Mouse (Mus musculus) MEL (cell line): ENCODE data around the gene Prm1. TPM values are rescaled to one million over a fixed set of nuclear protein-coding genes. Genes with fewer than 3 reads are reported as not detected.

Experiments used
- DNase-seq: peaks from one replicate; pipeline ENCODE4 v3.0.0; 2011; ENCODE audit warnings: low read depth, low spot score
- H3K27ac ChIP-seq: 2 replicates; pipeline ENCODE4 v1.5.1; 2012; ENCODE audit warnings: low read depth, mild to moderate bottlenecking, control low read depth, low read length, moderate library complexity; ENCODE audit not compliant: control insufficient read depth
- H3K27me3 ChIP-seq, 2 experiments: fragments of 150-350 bp in 1 of 2; sonication (generic) in 1 of 2; 2 replicates each; pipeline ENCODE4 v1.6.1; 2012; ENCODE audit warnings: low read length in 2 of 2, mild to moderate bottlenecking in 2 of 2, improper control_type of control experiment in 1 of 2, moderate library complexity in 1 of 2; ENCODE audit not compliant: insufficient read depth in 2 of 2, control insufficient read depth in 1 of 2
- H3K36me3 ChIP-seq, 2 experiments: 2 replicates each; pipeline ENCODE4 v1.6.1; 2012 to 2014; ENCODE audit warnings: low read length in 2 of 2, improper control_type of control experiment in 1 of 2, inconsistent platforms in 1 of 2, mild to moderate bottlenecking in 1 of 2; ENCODE audit not compliant: insufficient read depth in 2 of 2, control insufficient read depth in 1 of 2
- H3K4me1 ChIP-seq, 2 experiments: fragments of 150-350 bp in 1 of 2; sonication (generic) in 1 of 2; 2 replicates each; pipeline ENCODE4 v1.6.1; 2012; ENCODE audit warnings: low read length in 2 of 2, improper control_type of control experiment in 1 of 2, mild to moderate bottlenecking in 1 of 2; ENCODE audit not compliant: insufficient read depth in 2 of 2, control insufficient read depth in 1 of 2
- H3K4me3 ChIP-seq, 2 experiments: fragments of 150-350 bp in 1 of 2; sonication (generic) in 1 of 2; 2 replicates each; pipeline ENCODE4 v1.5.1; 2012; ENCODE audit warnings: low read depth in 2 of 2, low read length in 2 of 2, mild to moderate bottlenecking in 2 of 2, moderate library complexity in 2 of 2, control low read depth in 1 of 2, improper control_type of control experiment in 1 of 2; ENCODE audit not compliant: control insufficient read depth in 1 of 2, insufficient read depth in 1 of 2
- H3K79me2 ChIP-seq: 2 replicates; pipeline ENCODE4 v1.6.1; 2012; ENCODE audit warnings: mild to moderate bottlenecking, low read length, moderate library complexity; ENCODE audit not compliant: control insufficient read depth, poor library complexity, insufficient read depth
- H3K9ac ChIP-seq: 2 replicates; pipeline ENCODE4 v1.6.1; 2012; ENCODE audit warnings: low read depth, mild to moderate bottlenecking, control low read depth, low read length, moderate library complexity; ENCODE audit not compliant: control insufficient read depth, poor library complexity, severe bottlenecking
- H3K9me3 ChIP-seq: fragments of 150-350 bp; sonication (generic); replicated peaks from 2 replicates; pipeline ENCODE4 v1.6.1; 2012; ENCODE audit warnings: mild to moderate bottlenecking, low read length, improper control_type of control experiment, moderate library complexity; ENCODE audit not compliant: insufficient read depth
- CHD1 ChIP-seq: IDR thresholded peaks from 2 replicates; pipeline ENCODE4 v1.6.1; 2012; ENCODE audit warnings: low read depth, mild to moderate bottlenecking, inconsistent platforms, low read length, improper control_type of control experiment
- CHD2 ChIP-seq: IDR thresholded peaks from 2 replicates; pipeline ENCODE4 v1.6.1; 2011; ENCODE audit warnings: low read length, improper control_type of control experiment
- CTCF ChIP-seq, 3 experiments: IDR thresholded peaks in 2 of 3; conservative IDR thresholded peaks in 1 of 3; 2 replicates each; pipeline ENCODE4 v1.5.1; 2011 to 2012; ENCODE audit warnings: low read length in 3 of 3, low read depth in 2 of 3, mild to moderate bottlenecking in 2 of 3, improper control_type of control experiment in 1 of 3, inconsistent platforms in 1 of 3, mixed read lengths in 1 of 3, moderate library complexity in 1 of 3; ENCODE audit not compliant: control insufficient read depth in 1 of 3, insufficient read depth in 1 of 3, poor library complexity in 1 of 3, severe bottlenecking in 1 of 3
- E2F4 ChIP-seq: IDR thresholded peaks from 2 replicates; pipeline ENCODE4 v1.6.1; 2011; ENCODE audit warnings: low read depth, low read length, improper control_type of control experiment, borderline replicate concordance
- ELF1 ChIP-seq: IDR thresholded peaks from 2 replicates; pipeline ENCODE4 v1.6.1; 2014; ENCODE audit warnings: low read depth, mild to moderate bottlenecking, inconsistent platforms, low read length, improper control_type of control experiment, moderate library complexity
- EP300 ChIP-seq, 2 experiments: IDR thresholded peaks; 2 replicates each; pipeline ENCODE4 v1.6.1; 2011; ENCODE audit warnings: improper control_type of control experiment in 2 of 2, low read length in 2 of 2, low read depth in 1 of 2, mild to moderate bottlenecking in 1 of 2
- GABPA ChIP-seq: IDR thresholded peaks from 2 replicates; pipeline ENCODE4 v1.6.1; 2012; ENCODE audit warnings: low read depth, mild to moderate bottlenecking, inconsistent platforms, low read length, improper control_type of control experiment, moderate library complexity
- GATA1 ChIP-seq: IDR thresholded peaks from 2 replicates; pipeline ENCODE4 v1.6.1; 2011; ENCODE audit warnings: low read depth, low read length, improper control_type of control experiment
- JUND ChIP-seq: IDR thresholded peaks from 2 replicates; pipeline ENCODE4 v1.6.1; 2011; ENCODE audit warnings: low read depth, mild to moderate bottlenecking, improper control_type of control experiment, low read length
- KAT2A ChIP-seq: conservative IDR thresholded peaks from 2 replicates; pipeline ENCODE4 v1.6.1; 2012; ENCODE audit warnings: low read depth, low read length, improper control_type of control experiment, inconsistent platforms
- MAZ ChIP-seq: IDR thresholded peaks from 2 replicates; pipeline ENCODE4 v1.6.1; 2012; ENCODE audit warnings: low read depth, mild to moderate bottlenecking, inconsistent platforms, low read length, improper control_type of control experiment
- NELFE ChIP-seq: IDR thresholded peaks from 2 replicates; pipeline ENCODE4 v1.6.1; 2011; ENCODE audit warnings: low read depth, low read length, improper control_type of control experiment
- NRF1 ChIP-seq: IDR thresholded peaks from 2 replicates; pipeline ENCODE4 v1.6.1; 2014; ENCODE audit warnings: low read depth, mild to moderate bottlenecking, inconsistent platforms, low read length, improper control_type of control experiment, moderate library complexity; ENCODE audit not compliant: poor library complexity, insufficient read depth, severe bottlenecking
- POLR2A ChIP-seq, 2 experiments: IDR thresholded peaks; 2 replicates each; pipeline ENCODE4 v1.6.1; 2011 to 2012; ENCODE audit warnings: low read length in 2 of 2, mild to moderate bottlenecking in 2 of 2, control low read depth in 1 of 2, improper control_type of control experiment in 1 of 2, low read depth in 1 of 2, moderate library complexity in 1 of 2; ENCODE audit not compliant: control insufficient read depth in 1 of 2, insufficient read depth in 1 of 2, poor library complexity in 1 of 2
- POLR2AphosphoS2 ChIP-seq: IDR thresholded peaks from 2 replicates; pipeline ENCODE4 v1.6.1; 2011; ENCODE audit warnings: low read length, improper control_type of control experiment
- RAD21 ChIP-seq: IDR thresholded peaks from 2 replicates; pipeline ENCODE4 v1.6.1; 2011; ENCODE audit warnings: mild to moderate bottlenecking, low read depth, low read length, improper control_type of control experiment
- SMC3 ChIP-seq: IDR thresholded peaks from 2 replicates; pipeline ENCODE4 v1.6.1; 2011; ENCODE audit warnings: low read depth, low read length, improper control_type of control experiment
- TBP ChIP-seq: IDR thresholded peaks from 2 replicates; pipeline ENCODE4 v1.8.0; 2011; ENCODE audit warnings: low read depth, low read length, improper control_type of control experiment
- TCF12 ChIP-seq: IDR thresholded peaks from 2 replicates; pipeline ENCODE4 v1.6.1; 2014; ENCODE audit warnings: low read depth, mild to moderate bottlenecking, inconsistent platforms, low read length, improper control_type of control experiment, moderate library complexity
- UBTF ChIP-seq: IDR thresholded peaks from 2 replicates; pipeline ENCODE4 v1.6.1; 2012; ENCODE audit warnings: low read depth, mild to moderate bottlenecking, inconsistent platforms, low read length, improper control_type of control experiment, moderate library complexity, borderline replicate concordance; ENCODE audit not compliant: insufficient read depth
- ZKSCAN1 ChIP-seq: IDR thresholded peaks from 2 replicates; pipeline ENCODE4 v1.6.1; 2012; ENCODE audit warnings: low read depth, mild to moderate bottlenecking, inconsistent platforms, low read length, improper control_type of control experiment, moderate library complexity
- ZNF384 ChIP-seq: IDR thresholded peaks from 2 replicates; pipeline ENCODE4 v1.6.1; 2012; ENCODE audit warnings: low read depth, mild to moderate bottlenecking, inconsistent platforms, low read length, improper control_type of control experiment
- polyA plus RNA-seq, 2 experiments: library from polyadenylated mRNA; stranded (reverse) in 1 of 2; unstranded in 1 of 2; fragments of >175 nt in 1 of 2; fragments of >200 nt in 1 of 2; gene quantifications; 2 replicates each; pipeline versions ENCODE4 v1.2.1 to v1.2.4; 2012; ENCODE audit warnings: low replicate concordance in 2 of 2, low read depth in 1 of 2; ENCODE audit not compliant: insufficient read length in 2 of 2, insufficient read depth in 1 of 2, missing spikeins in 1 of 2
- total RNA-seq: library from RNA; depleted of rRNA; stranded (reverse); fragments of 300-350 nt; gene quantifications from 2 replicates; pipeline ENCODE4 v1.2.3, GENCODE M21; 2012

Prm1 gene
- total and polyA plus RNA-seq, 3 experiments = not detected

DNA sequence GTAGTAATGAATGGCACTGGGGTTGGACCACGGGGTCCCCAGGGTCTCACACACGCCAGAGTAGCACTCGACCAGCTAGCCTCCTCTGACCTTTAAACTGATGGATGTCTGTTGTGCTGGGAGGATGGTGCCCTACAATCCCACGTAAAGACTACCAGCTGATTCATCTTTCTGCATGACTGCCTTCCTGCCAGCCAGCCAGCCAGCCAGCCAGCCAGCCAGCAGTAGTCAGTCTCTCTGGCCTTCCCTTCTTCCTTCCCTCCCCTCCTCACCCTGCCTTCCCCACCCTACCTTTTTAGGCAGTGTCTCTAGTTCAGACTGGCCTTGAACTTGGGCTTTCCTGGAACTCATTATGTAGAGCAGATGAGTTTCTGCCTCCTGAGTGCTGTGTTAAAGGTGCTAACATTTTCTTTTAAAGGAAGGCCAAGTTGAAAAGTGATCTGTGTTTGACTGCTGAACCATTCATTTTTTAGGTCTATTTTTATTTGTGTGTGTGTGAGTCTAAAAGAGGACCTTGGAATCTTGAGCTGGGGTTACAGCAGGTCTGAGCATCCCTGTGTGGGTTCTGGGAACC, 36.7 kb upstream of the Prm1 start:
- H3K9me3 ChIP-seq = no peaks in the 10 kb centered on the region
- no peak for DNase-seq
- no peak overlapping the region for H3K27ac ChIP-seq
- no peak overlapping the region for H3K9ac ChIP-seq
- H3K79me2 ChIP-seq = no peaks in the 10 kb centered on the region
- TF ChIP-seq CTCF (IDR thresholded peaks at IDR 0.05 in 2 of 3, conservative IDR thresholded peaks at IDR 0.05 in 1 of 3; ENCODE audit: control insufficient read depth in 1 of 3, insufficient read depth in 1 of 3, low read depth in 2 of 3, low read length in 3 of 3, poor library complexity in 1 of 3, severe bottlenecking in 1 of 3) = no peak
- no peak for TF ChIP-seq RAD21
- TF ChIP-seq SMC3 = no peak
- TF ChIP-seq NELFE = no peak
- no peak for TF ChIP-seq TCF12
- TF ChIP-seq GABPA = no peak
- no peak for TF ChIP-seq CHD2
- TF ChIP-seq GATA1 = no peak
- H3K4me3 ChIP-seq = no peak overlapping the region
- H3K4me1 ChIP-seq = peaks cover 0 to 15% of the 10 kb centered on the region in 2 experiments; a peak in 2 of 4 replicates
- no peaks in the 10 kb centered on the region for H3K27me3 ChIP-seq
- H3K36me3 ChIP-seq = 0 out of 4 replicates have a peak, but pooled peaks cover 0 to 3% of the 10 kb centered on the region in 2 experiments

DNA sequence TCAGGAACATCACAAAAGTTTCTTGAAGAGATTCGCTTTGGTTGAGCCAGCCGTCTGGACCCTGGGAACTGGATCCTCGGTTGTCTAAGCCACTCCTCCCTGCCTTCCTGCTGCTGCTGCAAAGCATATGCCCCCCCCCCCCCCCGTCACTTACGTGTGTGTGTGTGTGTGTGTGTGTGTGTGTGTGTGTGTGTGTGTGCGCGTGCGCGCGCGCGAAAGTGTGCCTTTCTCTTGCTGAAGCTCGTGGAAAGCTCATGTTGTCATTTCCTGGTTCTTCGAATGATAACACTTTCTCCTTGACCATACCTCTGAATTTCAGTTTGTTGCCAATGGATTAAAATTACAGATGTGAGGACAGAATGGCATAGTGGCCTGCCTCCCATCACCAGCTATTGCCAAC, 34.4 kb upstream of the Prm1 start:
- DNase-seq = no peak
- Histone ChIP-seq H3K36me3 (peaks cover 0 to 6% of the 10 kb centered on the region in 2 experiments; a peak in 1 of 4 replicates), H3K27ac (no peak overlapping the region), H3K9me3 (no peaks in the 10 kb centered on the region), H3K79me2 (no peaks in the 10 kb centered on the region; the same call in 1 of the 2 replicates), H3K4me3 (no peak overlapping the region), H3K9ac (no peak overlapping the region), H3K27me3 (no peaks in the 10 kb centered on the region), H3K4me1 (peaks cover 0 to 19% of the 10 kb centered on the region in 2 experiments; a peak in 2 of 4 replicates)
- TF ChIP-seq NELFE (no peak), POLR2AphosphoS2 (no peak), JUND (no peak), NRF1 (no peak), E2F4 (no peak), ELF1 (no peak), ZKSCAN1 (no peak), MAZ (no peak), KAT2A (no peak), ZNF384 (no peak), TBP (no peak), UBTF (no peak), CHD1 (no peak), POLR2A (IDR thresholded peaks at IDR 0.05; ENCODE audit: control insufficient read depth in 1 of 2, insufficient read depth in 1 of 2, low read depth in 1 of 2, low read length in 2 of 2, poor library complexity in 1 of 2) (no peak), EP300 (IDR thresholded peaks at IDR 0.05; ENCODE audit: low read depth in 1 of 2, low read length in 2 of 2) (no peak)
